Mouse (Mus musculus): ENCODE results near the gene Foxp1.
A peak's percentile ranks its signal among the peaks of the same experiment; 100 is the strongest.

Gene Foxp1

DNA sequence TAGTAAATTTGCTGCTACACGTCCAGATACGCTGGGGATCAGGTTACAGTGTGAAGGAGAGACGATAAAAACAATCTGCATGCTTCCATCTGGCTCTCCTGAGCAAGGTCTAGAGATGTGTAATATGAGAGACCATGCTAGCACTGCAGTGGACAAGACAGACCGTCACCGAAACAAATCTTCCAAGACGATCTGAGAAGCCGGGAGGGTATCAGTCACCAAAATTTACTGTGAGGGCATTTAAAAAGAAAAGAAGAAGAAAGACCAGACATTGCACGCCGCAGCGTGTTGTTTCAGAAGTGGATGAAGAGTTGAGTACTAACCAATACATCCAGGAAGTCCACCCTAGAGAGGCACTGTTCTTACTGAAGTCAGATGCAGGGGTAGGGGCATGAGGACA lies 39.0 kb downstream of the Foxp1 start:
- no peak for DNase-seq

- no peak for DNase-seq
These were observed 41.0 kb downstream of the Foxp1 start for GRCm38 (mm10) chr6:99481568-99481967.

GRCm38 (mm10) chr6:99478873-99479650 lies 43.5 kb downstream of the Foxp1 start:
- DNase-seq, result no peak

- no peak for DNase-seq
These were observed 47.5 kb downstream of the Foxp1 start for GRCm38 (mm10) chr6:99475040-99475439.

- DNase-seq, result no peak
These were observed 51.6 kb downstream of the Foxp1 start for GRCm38 (mm10) chr6:99470906-99471305.

DNA sequence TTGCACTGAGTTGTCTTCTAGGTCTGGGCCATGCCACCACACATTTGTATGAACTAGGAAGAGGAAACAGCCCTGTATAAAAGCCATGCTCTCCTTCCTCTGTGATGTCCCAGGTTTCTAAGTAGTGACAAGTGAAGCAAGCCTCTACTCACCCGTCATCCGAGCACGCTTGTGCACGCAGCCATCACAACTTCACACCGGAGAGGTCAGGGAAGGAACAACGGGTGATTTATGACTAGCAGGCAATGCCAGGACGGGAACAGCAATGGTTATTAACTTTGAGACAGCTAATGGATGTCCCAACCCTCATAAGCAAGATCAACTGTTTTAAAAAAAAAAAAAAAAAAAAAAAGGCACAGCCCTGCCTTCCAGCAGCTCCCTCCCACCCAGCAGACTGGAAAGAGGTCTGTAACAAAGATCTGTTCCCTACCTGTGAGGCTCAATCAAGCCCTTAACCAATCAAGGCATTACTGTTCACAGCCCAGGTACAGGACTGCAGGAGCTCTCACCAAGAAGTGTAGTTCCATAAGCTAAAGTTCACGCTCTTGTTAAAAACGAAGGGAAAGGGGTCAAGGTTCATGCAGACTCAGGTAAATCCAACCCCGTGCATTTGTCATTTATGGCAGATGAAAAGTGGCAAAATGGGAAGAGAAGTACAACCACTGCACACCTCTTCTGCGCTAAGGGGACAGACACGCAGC lies 53.2 kb downstream of the Foxp1 start:
- no peak for DNase-seq

- DNase-seq, result no peak
These were observed 54.7 kb downstream of the Foxp1 start for GRCm38 (mm10) chr6:99467831-99468230.

DNA sequence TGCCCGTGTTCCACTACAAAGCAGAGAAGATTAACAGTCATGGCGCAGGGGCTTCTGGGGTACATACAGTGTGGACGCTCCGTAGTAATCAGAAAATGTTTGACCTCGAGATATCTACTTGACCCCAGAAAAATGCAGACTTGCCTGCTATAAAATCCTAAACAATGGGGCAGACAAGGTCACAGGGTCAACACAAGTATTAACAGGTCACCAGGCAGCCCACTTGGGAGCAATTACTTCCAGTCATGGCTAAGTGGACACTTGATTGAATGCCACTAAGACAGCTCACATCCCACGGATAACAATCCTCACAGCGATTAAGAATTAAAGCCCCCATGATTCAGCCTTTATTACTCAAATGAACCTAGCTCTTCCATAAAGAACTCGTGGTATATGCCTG lies 55.4 kb downstream of the Foxp1 start:
- no peak for DNase-seq

DNA sequence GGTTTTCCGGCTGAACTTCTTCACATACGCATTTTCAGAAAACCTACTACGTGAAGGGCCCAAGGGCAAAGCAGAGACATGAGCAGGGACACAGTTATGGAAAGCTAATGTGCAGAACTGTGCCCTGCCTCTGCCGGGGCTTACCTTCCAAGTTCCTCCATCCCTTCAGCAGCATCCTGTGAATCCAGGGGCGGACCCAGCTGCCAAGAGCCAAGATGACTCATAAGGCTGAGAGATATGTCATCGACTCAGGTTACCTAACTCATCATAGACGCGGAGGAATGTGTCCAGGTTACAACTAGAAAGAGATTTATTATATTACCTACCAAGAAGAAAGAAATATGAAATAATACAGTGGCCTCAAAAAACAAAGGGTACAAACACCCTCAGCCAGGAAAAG lies 56.2 kb downstream of the Foxp1 start:
- no peak for DNase-seq

DNA sequence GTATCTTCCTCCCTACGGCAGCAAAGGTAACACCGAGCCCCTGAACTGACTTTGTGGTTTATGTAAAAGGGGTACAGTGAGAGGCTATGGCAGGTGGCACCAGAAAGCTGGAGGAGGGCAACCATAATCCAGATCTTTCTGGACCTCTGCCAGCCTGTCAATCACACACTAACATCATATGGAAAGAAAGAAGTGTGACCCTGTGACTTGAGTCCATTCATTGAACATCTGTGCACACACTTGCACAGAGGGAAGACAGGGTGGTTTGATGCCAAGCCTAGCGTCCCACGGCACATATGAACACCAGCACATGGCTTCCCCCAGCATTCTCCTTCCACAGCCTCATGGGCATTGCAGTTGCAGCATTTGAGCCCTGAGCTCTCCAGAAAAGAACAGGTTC lies 58.1 kb downstream of the Foxp1 start:
- DNase-seq, result no peak

- no peak for DNase-seq
These were observed 58.6 kb downstream of the Foxp1 start for GRCm38 (mm10) chr6:99463906-99464305.

DNA sequence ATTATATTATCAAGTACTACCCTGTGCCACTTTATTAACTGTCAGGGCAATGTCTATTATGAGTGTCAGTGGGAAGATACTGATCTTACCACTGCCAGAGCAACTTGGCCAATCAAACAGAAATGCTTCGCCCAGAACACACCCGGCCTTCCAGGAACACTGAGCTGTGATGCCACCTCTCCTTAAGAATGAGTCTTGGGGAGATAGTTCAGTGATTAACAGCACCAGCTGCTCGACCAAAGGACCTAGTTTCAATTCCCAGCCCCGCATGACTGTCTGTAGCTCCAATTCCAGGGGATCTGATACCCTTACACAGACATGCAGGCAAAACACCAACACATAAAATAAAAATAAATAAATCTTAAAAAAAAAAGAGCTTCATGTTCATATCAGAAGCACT lies 63.7 kb downstream of the Foxp1 start:
- DNase-seq, result no peak

- DNase-seq, result no peak
These were observed 68.6 kb downstream of the Foxp1 start for GRCm38 (mm10) chr6:99453763-99454520.

GRCm38 (mm10) chr6:99452638-99453185 lies 69.8 kb downstream of the Foxp1 start:
- DNase-seq, result no peak

- no peak for DNase-seq
These were observed 71.0 kb downstream of the Foxp1 start for GRCm38 (mm10) chr6:99451479-99451878.

- no peak for DNase-seq
These were observed 75.1 kb downstream of the Foxp1 start for GRCm38 (mm10) chr6:99447447-99447846.

- DNase-seq, result no peak
These were observed 75.6 kb downstream of the Foxp1 start for GRCm38 (mm10) chr6:99446801-99447415.

DNA sequence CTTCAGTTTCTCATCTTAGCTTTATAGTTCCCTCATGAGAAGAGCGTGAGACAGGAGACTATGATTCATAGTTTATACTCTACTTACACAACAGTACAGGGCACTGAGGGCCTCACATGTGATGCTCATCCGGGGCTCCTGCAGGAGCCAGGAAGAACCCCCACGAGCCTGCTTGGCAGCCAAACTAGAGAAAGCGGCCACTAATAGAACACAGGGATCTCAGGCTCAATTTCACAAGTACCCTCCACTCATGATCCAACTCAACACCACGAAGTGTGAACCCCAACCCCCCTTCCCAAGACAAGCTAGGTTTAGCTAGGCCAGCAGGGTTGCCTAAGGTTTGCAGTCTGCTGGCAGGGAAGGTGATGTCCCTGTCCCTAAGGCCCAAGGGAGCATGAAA lies 79.1 kb downstream of the Foxp1 start:
- no peak for DNase-seq

DNA sequence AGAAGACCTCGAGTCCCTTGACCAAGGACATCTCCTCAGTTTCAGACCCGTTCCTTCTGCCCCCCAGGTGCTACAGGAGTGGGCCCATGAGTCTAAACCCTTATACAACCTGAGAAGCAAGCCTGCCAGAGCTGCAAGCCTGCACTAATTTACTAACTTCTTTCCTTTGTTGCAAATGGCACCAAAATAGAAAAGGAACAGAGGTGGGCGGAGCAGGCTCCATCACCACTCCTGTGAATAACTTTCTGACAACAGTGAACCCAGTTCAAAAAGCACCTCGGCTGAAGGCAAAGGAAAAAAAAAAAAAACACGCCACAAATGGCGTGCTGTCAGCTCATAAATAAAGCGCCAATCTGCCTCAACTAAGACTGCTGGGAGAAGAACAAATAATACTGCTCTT lies 81.4 kb downstream of the Foxp1 start:
- DNase-seq, result peak; percentile 20

DNA sequence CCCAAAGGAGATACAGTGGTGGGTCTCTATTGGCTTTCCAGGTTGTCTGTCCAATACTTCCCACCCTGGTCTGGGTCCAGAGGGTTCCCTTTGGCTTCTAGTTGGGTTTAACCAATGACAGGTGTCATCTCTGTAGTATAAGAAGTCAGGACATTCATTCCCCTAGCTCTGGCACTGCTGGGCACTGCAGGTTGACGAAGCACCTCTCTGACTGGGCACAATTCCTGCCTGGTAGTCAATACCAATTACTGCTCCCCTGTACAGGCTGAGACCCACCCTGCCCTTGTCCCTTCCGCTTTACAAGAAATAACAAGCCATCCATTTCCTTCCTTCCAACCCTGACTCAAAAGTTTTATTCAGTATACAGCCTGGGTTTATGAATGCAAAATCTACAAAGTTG lies 81.9 kb downstream of the Foxp1 start:
- DNase-seq, result no peak

GRCm38 (mm10) chr6:99439878-99440361 lies 82.6 kb downstream of the Foxp1 start:
- peak; percentile 32 for DNase-seq

DNA sequence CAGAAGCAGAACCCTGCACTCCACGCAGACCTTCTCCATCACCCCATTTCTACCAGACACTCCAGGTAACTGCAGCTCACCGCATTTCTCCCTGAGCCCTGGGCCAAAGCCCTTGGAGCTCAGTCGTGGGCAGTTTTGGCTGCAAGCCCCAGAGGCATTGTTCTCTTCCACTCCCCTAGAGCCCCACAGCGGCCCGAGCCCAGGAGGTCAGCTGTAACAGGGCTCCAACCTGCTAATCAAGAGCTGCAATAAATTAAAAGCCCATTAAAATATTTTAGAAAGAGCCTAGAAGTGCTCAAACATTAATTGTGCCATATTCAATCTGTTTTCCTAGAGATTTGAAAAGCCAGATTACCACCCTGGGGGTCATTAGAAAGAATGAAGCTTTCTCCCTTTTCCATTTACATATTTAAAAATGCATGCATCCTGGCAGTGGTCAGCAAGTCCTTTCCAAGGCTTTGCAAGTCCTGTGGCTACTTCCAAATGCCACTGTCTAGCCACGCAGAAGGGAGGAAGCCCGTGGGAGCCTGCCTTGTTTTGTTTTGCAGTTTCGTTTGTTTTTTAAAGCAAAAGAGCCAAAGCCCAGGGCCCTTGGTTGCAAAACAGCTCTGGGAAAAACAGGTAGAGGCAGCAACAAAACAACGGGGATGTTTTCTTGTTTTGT lies 83.2 kb downstream of the Foxp1 start:
- DNase-seq, result no peak

All from right cerebral cortex, postnatal 25 days (tissue).